Mouse (Mus musculus) embryonic facial prominence, embryonic 13.5 days (tissue): ENCODE data around the gene Galr3. TPM values are rescaled to one million over a fixed set of nuclear protein-coding genes. Genes with fewer than 3 reads are reported as not detected.
"Not testable (repeated sequence)": the region's sequence is repeated elsewhere in the genome, so short reads cannot be mapped to it uniquely, and the experiment has no call there.

Experiments
- ATAC-seq: fragments of 200-750 bp; cut with Nextera tagmentation; 2 replicates; pipeline ENCODE4 v1.8.0; 2017; ENCODE audit warnings: low read depth; ENCODE audit not compliant: insufficient number of reproducible peaks, insufficient read depth, low FRiP score, low TSS enrichment
- H3K27ac ChIP-seq: fragments of 300-500 bp; sonication (generic); 2 replicates; pipeline ENCODE4 v1.5.1; 2015; ENCODE audit warnings: moderate library complexity, mild to moderate bottlenecking, inconsistent platforms
- H3K27me3 ChIP-seq: fragments of 300-500 bp; sonication (generic); 2 replicates; pipeline ENCODE4 v1.6.1; 2015; ENCODE audit warnings: mild to moderate bottlenecking, inconsistent platforms
- H3K36me3 ChIP-seq: fragments of 300-500 bp; sonication (generic); 2 replicates; pipeline ENCODE4 v1.6.1; 2015; ENCODE audit warnings: mild to moderate bottlenecking, inconsistent platforms
- H3K4me1 ChIP-seq: fragments of 300-500 bp; sonication (generic); 2 replicates; pipeline ENCODE4 v1.6.1; 2015; ENCODE audit warnings: inconsistent platforms
- H3K4me2 ChIP-seq: fragments of 300-500 bp; sonication (generic); 2 replicates; pipeline ENCODE4 v1.6.1; 2015; ENCODE audit warnings: moderate library complexity, mild to moderate bottlenecking, inconsistent platforms
- H3K4me3 ChIP-seq: fragments of 300-500 bp; sonication (generic); 2 replicates; pipeline ENCODE4 v1.5.1; 2015; ENCODE audit warnings: mild to moderate bottlenecking, inconsistent platforms
- H3K9ac ChIP-seq: fragments of 300-500 bp; sonication (generic); 2 replicates; pipeline ENCODE4 v1.6.1; 2015; ENCODE audit warnings: mild to moderate bottlenecking, inconsistent platforms
- H3K9me3 ChIP-seq: fragments of 300-500 bp; sonication (generic); 2 replicates; pipeline ENCODE4 v1.6.1; 2016; ENCODE audit warnings: inconsistent platforms
- WGBS: fragments of 180-500 bp; shearing (Covaris S2); methylation state at CpG from one replicate; pipeline ENCODE4 v1.1.7; 2015; ENCODE audit warnings: mixed read lengths; 5-methylcytosine and 5-hydroxymethylcytosine counted together
- polyA plus RNA-seq: library from polyadenylated mRNA; unstranded; fragments of >200 nt; fragmentation: Nextera tagmentation; extraction: Ambion mirVana; gene quantifications from 2 replicates; pipeline ENCODE4 v1.2.1, GENCODE M21; 2015

Galr3 gene
- polyA plus RNA-seq, 1 experiment from 2014 or later: not detected

GRCm38 (mm10) chr15:79006638-79007037 lies 35.0 kb upstream of the Galr3 start:
- H3K4me2 ChIP-seq: no peak overlapping the region
- H3K9me3 ChIP-seq: no peaks in the 10 kb centered on the region
- no peaks in the 10 kb centered on the region for H3K4me1 ChIP-seq
- peaks cover 66% of the 10 kb centered on the region for H3K36me3 ChIP-seq
- no peak overlapping the region for H3K4me3 ChIP-seq
- no peak overlapping the region for H3K9ac ChIP-seq
- H3K27me3 ChIP-seq: no peaks in the 10 kb centered on the region
- H3K27ac ChIP-seq: no peak overlapping the region
- 80% methylated on average over 3 of the region's 3 CpGs for WGBS
- no peak for ATAC-seq

GRCm38 (mm10) chr15:79007059-79007458 lies 34.6 kb upstream of the Galr3 start:
- WGBS: 91% methylated on average over 5 of the region's 5 CpGs
- H3K36me3 ChIP-seq: peaks cover 62% of the 10 kb centered on the region

GRCm38 (mm10) chr15:79007836-79008235 lies 33.8 kb upstream of the Galr3 start:
- not testable (repeated sequence) for ATAC-seq, H3K27ac ChIP-seq
- peaks cover 54% of the 10 kb centered on the region for H3K36me3 ChIP-seq

More at GRCm38 (mm10) chr15:79007059-79007458, 34.6 kb upstream of the Galr3 start:
- Histone ChIP-seq H3K27me3 (no peaks in the 10 kb centered on the region), H3K9ac (no peak overlapping the region), H3K9me3 (no peaks in the 10 kb centered on the region), H3K4me2 (no peak overlapping the region), H3K27ac (no peak overlapping the region), H3K4me3 (no peak overlapping the region), H3K4me1 (no peaks in the 10 kb centered on the region)
- no peak for ATAC-seq

DNA sequence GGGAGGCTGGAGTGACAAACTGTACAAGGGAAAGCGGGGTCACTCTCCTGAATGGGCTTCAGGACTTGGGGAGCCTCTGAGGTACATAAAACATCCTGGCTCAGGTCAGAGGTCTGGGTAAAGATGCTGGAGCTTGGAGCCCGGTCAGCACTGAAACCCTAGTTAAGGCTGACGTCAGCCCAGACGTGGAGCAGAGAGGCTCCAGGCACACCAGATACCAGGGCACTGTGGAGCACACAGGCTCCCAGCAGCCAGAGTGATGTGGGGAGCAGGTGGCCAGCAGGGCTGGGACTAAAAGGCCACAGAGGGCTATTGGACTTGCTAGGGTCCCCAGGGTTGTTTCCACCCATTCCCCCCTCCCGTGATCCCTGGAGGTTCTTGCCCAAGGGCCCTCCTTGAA lies 32.0 kb upstream of the Galr3 start:
- no peak overlapping the region for H3K4me3 ChIP-seq
- H3K36me3 ChIP-seq: peaks cover 35% of the 10 kb centered on the region
- WGBS: 68% methylated on average over 5 of the region's 5 CpGs
- ATAC-seq: no peak
- H3K27me3 ChIP-seq: no peaks in the 10 kb centered on the region
- H3K4me1 ChIP-seq: 0 out of 2 replicates have a peak, but pooled peaks cover 3% of the 10 kb centered on the region
- no peak overlapping the region for H3K4me2 ChIP-seq
- H3K27ac ChIP-seq: no peak overlapping the region
- H3K9me3 ChIP-seq: no peaks in the 10 kb centered on the region
- H3K9ac ChIP-seq: no peak overlapping the region

More at GRCm38 (mm10) chr15:79007836-79008235, 33.8 kb upstream of the Galr3 start:
- not testable (repeated sequence) for H3K4me2 ChIP-seq, H3K4me3 ChIP-seq, H3K4me1 ChIP-seq, H3K9me3 ChIP-seq, H3K27me3 ChIP-seq, H3K9ac ChIP-seq
- 95% methylated on average over 6 of the region's 6 CpGs for WGBS

- peaks cover 18% of the 10 kb centered on the region for H3K36me3 ChIP-seq
- no peak overlapping the region for H3K27ac ChIP-seq
- H3K9ac ChIP-seq: no peak overlapping the region
- H3K4me3 ChIP-seq: no peak overlapping the region
- no peak for ATAC-seq
- no peaks in the 10 kb centered on the region for H3K27me3 ChIP-seq
- 0 out of 2 replicates have a peak, but pooled peaks cover 3% of the 10 kb centered on the region for H3K4me1 ChIP-seq
- WGBS: 68% methylated on average over 10 of the region's 10 CpGs
- no peak overlapping the region for H3K4me2 ChIP-seq
- H3K9me3 ChIP-seq: no peaks in the 10 kb centered on the region
Observed at GRCm38 (mm10) chr15:79011550-79011949, 30.1 kb upstream of the Galr3 start.

DNA sequence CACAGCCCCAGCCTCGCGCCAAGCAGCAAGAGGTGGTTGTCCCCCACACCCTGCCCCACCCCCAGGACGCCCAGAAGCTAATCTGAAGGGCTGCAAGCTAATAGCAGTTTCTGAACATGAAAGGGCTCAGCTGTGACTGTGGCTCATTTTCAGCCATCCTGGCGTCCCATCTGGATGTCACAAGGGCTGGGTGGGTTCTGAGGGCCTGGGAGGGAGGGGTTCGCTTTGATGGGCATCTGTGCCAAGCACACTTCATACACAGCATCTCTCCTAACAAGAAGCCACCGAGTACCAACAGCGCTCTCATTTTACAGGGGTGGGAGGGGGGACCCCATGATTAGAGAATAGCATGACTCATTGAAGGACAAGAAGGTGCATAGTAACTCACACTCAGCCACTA lies 28.3 kb upstream of the Galr3 start:
- 64% methylated on average over 7 of the region's 7 CpGs for WGBS

GRCm38 (mm10) chr15:79018191-79018590 lies 23.5 kb upstream of the Galr3 start:
- ATAC-seq: no peak
- no peaks in the 10 kb centered on the region for H3K9me3 ChIP-seq
- no peak overlapping the region for H3K27ac ChIP-seq
- no peaks in the 10 kb centered on the region for H3K27me3 ChIP-seq
- no peak overlapping the region for H3K4me2 ChIP-seq
- H3K36me3 ChIP-seq: no peaks in the 10 kb centered on the region
- peaks cover 12% of the 10 kb centered on the region for H3K4me1 ChIP-seq
- H3K4me3 ChIP-seq: no peak overlapping the region
- H3K9ac ChIP-seq: no peak overlapping the region
- WGBS: 47% methylated on average over 4 of the region's 4 CpGs

More for the DNA sequence above, 28.3 kb upstream of the Galr3 start:
- Histone ChIP-seq H3K4me2 (no peak overlapping the region), H3K4me3 (no peak overlapping the region), H3K4me1 (peaks cover 7% of the 10 kb centered on the region; the same call in 1 of the 2 replicates), H3K27me3 (no peaks in the 10 kb centered on the region), H3K9ac (no peak overlapping the region), H3K36me3 (peaks cover 3% of the 10 kb centered on the region; the same call in 1 of the 2 replicates), H3K9me3 (no peaks in the 10 kb centered on the region), H3K27ac (no peak overlapping the region)
- ATAC-seq: no peak

DNA sequence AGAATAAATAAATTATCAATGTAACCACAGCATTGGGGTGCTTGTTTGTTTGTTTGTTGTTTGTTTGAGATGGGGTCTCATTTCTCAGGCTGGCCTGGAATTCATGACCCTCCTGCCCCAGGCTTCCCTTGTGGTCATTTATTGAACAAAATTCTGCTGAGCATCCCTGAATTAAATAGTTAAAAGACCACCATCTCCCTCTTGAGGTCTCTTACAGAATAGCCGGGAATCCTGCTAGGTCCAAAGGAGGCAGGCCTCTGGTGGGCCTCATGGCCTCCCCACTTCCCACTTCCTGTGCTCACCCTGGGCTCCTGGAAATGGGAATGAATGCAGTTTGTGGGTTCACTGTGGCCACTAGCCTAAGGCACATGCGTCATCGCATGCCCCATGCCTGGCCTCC lies 22.8 kb upstream of the Galr3 start:
- peaks cover 8% of the 10 kb centered on the region for H3K4me1 ChIP-seq
- no peaks in the 10 kb centered on the region for H3K27me3 ChIP-seq
- H3K9ac ChIP-seq: no peak overlapping the region
- no peaks in the 10 kb centered on the region for H3K9me3 ChIP-seq
- ATAC-seq: no peak
- WGBS: 62% methylated on average over 3 of the region's 3 CpGs
- no peak overlapping the region for H3K27ac ChIP-seq
- no peaks in the 10 kb centered on the region for H3K36me3 ChIP-seq
- H3K4me3 ChIP-seq: no peak overlapping the region
- H3K4me2 ChIP-seq: no peak overlapping the region

GRCm38 (mm10) chr15:79022671-79023230 lies 18.9 kb upstream of the Galr3 start:
- Histone ChIP-seq H3K36me3 (no peaks in the 10 kb centered on the region), H3K4me3 (no peak overlapping the region), H3K4me2 (no peak overlapping the region), H3K9ac (0 out of 2 replicates have a peak overlapping the region, but pooled peaks have one; percentile 36), H3K4me1 (peaks cover 36% of the 10 kb centered on the region), H3K27ac (no peak overlapping the region), H3K9me3 (no peaks in the 10 kb centered on the region), H3K27me3 (0 out of 2 replicates have a peak, but pooled peaks cover 3% of the 10 kb centered on the region)
- ATAC-seq: no peak
- WGBS: 62% methylated on average over 10 of the region's 10 CpGs

- 41% methylated on average over 1 of the region's 1 CpGs for WGBS
- H3K27me3 ChIP-seq: 0 out of 2 replicates have a peak, but pooled peaks cover 3% of the 10 kb centered on the region
- 0 out of 2 replicates have a peak overlapping the region, but pooled peaks have one; percentile 36 for H3K9ac ChIP-seq
- H3K4me3 ChIP-seq: no peak overlapping the region
- peaks cover 33% of the 10 kb centered on the region for H3K4me1 ChIP-seq
- no peak for ATAC-seq
- no peaks in the 10 kb centered on the region for H3K36me3 ChIP-seq
- H3K4me2 ChIP-seq: no peak overlapping the region
- H3K27ac ChIP-seq: no peak overlapping the region
- H3K9me3 ChIP-seq: no peaks in the 10 kb centered on the region
Observed at GRCm38 (mm10) chr15:79023366-79023765, 18.3 kb upstream of the Galr3 start.

GRCm38 (mm10) chr15:79025687-79026308 lies 15.9 kb upstream of the Galr3 start:
- peak overlapping the region; percentile 28 for H3K4me3 ChIP-seq
- H3K9me3 ChIP-seq: no peaks in the 10 kb centered on the region
- peak overlapping the region; percentile 60 for H3K9ac ChIP-seq
- H3K4me2 ChIP-seq: peak overlapping the region; percentile 55
- H3K4me1 ChIP-seq: peaks cover 40% of the 10 kb centered on the region
- H3K27ac ChIP-seq: peak overlapping the region; percentile 12; the same call in 1 of the 2 replicates
- no peak for ATAC-seq
- 10% methylated on average over 17 of the region's 18 CpGs for WGBS
- H3K27me3 ChIP-seq: 0 out of 2 replicates have a peak, but pooled peaks cover 3% of the 10 kb centered on the region
- H3K36me3 ChIP-seq: no peaks in the 10 kb centered on the region
